Mouse (Mus musculus) T-helper 2 cell (primary cell): Measurements from ENCODE around the gene Pde1a.

Experiments
- in situ Hi-C: fragments of 300-600 bp; cut with MboI, MseI; formaldehyde crosslinking; loops from one replicate; pipeline ENCODE4 v1.15.1; 2025; ENCODE audit warnings: high pct_unique_total_duplicates

The Pde1a gene

DNA sequence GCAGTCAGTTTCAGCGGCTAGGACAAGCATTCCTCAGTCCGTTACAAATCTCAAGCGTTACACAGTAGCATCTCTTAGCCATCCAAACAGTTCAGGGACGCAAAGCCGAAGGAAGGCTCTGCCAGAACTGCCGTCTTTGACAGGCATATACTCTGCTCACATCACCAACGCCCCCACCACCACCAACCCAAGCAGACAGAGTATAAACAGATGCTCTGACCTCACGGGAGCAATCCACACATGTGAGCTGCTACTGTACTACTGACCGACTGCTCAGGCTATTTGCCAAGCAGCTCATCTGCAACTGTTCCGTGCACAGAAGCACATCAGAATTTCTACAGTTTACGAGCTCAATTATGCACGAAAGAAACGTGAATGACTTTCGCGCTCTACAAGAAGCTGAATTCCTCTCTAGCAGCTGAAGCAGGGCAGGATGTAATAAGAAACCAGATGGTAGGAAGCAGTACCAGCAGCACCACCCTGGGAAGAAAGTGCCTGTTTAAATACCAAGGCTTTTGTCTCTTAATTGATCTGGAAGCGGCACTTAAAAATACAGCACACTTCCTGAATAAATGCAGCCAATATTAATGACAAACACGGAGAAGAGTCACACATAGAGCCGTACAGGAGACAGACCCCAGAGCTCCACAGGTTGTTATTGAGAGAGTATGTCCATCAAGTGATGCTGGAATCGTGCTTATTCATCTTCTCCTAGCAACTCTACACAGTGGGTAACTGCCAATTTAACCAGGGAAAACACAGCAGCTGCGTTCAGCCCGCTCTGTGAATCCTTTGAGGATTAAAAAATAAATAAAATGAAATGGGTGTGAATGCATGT, at the start of gene Pde1a:
Pde1a (minus strand) TSS at position 598 of the 838 bp plus-strand sequence.
- in situ Hi-C loops: no loop called here

DNA sequence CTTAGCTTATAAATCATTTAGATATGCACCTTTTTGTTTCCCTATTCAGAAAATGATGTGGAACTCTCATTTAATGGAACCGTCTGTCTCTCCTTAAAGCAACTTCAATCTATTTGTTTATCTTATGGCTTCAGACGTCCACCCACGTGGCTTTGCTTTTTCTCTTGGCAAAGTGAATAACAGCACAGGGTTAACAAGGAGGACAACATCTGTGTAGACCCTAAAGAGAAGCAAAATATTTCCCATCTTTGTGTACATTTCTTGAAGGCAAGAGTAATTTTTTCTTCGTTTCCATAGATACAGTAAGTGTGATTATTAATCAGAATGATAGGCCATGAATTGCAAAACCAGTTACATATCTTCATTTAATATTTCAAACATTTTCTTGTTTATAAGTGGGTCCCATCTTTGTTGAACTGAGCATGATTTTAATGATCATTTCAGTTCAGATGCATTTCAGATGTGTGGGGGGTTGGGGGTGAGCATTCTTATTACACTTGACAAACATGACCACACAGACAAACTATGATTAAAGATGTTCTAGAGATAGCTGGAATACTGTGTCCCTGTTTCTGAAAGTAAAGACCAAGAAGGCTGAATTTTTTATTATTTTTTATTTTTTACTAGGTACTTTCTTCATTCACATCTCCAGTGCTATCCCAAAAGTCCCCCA, 49.5 kb upstream of the Pde1a start:
- in situ Hi-C loops: loop anchor here (10.0 kb wide), 1 partner anchor 1226 kb away; no protein-coding TSS in a partner anchor

DNA sequence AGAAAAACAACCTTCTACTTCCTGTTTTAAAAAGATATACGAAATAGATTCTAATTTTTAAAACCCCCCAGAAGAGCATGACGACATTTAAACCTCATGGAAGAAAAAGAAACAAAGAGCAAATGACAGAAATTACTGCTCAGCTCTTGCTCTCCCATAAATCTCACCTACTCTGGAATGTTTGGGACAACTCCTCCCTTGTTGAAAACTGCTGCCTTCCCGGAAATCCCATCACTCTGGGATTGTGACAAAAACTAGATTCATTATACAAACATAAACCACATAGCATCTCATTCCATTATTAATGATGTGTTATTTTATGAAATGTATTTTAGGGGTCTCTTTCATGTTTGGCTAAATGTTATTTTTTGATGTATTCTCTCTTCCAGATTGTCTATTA, 48.9 kb upstream of the Pde1a start:
- in situ Hi-C loops: loop anchor here (10.0 kb wide), 1 partner anchor 1227 kb away; no protein-coding TSS in a partner anchor

DNA sequence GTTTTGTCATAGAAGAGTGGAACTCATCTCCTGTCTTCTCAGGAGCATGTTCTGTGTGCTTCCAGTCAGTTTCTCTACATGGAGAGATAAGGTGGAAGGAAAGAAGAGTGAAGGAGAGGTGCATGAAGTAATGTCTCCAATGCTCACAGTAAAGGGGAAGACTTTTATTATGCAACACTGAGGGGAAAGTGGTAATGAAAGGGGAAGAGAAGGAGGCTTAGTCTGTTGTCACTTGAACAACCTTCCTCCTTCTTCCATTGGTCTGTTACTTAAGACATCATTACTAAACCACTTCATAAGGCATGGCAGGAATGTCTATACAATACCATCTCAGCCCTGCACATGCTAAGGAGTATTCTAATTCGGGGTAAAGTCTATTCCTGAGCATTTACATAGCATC, 38.8 kb upstream of the Pde1a start:
- in situ Hi-C loops: no loop called here

DNA sequence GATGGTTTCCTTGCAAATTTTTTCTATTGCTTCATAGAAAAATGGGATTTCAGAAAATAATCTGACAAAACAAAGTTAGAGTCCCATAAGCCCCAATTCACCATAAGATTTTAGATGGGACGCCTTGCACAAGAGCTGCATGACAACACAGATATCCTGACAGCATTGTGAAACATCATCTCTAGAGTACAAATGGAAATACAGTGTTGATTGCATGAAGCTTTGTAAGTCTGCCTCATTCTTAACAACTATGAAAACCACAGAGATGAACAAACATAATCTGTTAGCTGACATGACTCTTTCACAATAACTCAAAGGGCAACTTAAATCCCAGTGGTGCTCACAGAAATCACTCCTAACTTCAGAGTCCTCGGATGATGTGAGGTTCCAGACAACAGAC, 29.5 kb upstream of the Pde1a start:
- in situ Hi-C loops: no loop called here

DNA sequence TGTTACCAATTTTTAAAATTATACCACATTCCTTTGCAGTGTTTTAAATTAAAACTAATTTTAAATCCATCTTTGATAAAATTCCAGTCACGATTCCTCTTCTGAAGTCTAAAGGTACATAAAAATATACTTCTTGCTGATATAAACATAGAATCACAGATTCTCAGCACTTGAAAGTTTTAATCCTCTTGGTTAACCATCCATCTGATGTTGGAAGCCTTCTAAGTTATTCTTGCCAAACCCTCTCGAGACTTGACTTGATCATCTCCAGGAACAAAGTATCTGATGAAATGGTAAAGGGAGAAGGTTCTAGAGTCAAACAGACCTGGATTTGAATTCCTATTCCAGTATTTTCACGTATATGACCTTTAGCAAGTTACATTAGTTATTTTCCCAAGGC, 28.9 kb upstream of the Pde1a start:
- in situ Hi-C loops: no loop called here

DNA sequence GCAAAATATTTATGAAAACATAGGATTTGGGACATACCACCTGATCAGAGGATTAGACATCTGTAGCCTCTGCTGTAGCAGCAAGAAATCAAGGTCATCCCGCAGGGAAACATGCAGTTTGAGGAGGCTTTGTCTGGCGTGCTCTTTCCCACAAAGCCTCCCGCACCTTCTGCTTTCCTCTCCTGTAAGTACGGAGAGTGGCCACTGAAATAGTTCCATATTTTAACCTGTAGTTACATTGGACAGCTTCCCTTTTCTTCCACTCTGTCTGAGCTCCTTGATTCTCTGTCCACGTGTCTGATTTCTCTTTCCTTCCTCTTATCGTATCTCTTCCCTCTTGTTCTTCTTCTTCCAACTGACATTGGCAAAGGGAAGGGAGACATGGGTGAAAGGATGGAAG, 20.8 kb upstream of the Pde1a start:
- in situ Hi-C loops: no loop called here

DNA sequence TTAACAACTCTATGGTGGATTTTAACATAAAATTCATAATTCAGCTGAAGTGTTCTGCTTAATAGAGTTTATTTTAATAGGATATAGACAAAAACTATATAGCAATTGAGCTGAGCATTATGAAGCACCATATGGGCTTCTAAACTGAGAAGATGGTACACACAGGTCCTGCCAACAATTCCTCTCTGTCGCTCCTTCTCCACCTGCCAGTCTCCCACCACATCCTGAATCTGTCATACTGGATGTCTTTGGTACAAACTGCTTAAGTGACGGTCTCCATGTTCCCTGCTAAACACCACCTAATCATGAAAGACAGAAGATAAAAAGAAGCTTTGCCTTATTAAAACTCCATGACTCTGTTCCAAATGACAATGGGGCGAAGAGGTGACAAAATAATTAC, 20.1 kb upstream of the Pde1a start:
- in situ Hi-C loops: no loop called here

DNA sequence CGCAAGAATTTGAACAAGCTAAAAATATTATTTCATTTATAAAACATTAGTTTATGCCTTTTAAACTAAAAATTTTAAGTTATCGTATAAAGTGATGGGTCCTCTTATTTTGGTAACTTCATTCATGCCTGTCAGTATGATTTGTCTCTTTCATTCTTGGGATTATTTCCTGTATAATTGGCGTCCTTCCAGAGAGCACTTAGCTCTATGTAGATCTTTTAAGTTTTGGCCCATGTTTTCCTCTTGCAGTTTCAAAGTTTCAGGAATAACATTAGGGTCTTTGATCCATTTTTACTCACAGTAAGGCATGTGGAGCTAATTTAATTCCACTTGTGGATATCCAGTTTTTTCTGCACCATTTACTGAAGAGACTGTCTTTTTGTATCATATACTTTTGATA, 5.8 kb upstream of the Pde1a start:
- in situ Hi-C loops: no loop called here

DNA sequence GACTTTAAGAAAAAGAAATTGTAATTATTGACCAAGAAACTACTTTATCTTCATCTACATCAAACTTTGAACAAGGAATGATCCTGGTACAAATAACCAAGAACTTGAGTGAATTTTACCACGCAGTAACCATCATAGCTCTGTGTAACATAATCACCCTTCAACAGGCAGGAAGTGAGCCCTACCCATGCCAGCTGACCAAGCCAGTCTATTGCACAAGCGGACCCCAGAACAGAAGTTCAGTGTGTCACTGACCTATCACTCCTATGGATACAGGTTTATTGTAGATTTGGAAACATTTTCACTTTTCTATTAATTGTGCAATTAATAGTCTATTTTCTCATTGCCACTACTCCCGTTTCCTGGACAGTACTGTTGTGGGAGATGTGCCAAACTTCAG, 3.4 kb upstream of the Pde1a start:
- in situ Hi-C loops: no loop called here

DNA sequence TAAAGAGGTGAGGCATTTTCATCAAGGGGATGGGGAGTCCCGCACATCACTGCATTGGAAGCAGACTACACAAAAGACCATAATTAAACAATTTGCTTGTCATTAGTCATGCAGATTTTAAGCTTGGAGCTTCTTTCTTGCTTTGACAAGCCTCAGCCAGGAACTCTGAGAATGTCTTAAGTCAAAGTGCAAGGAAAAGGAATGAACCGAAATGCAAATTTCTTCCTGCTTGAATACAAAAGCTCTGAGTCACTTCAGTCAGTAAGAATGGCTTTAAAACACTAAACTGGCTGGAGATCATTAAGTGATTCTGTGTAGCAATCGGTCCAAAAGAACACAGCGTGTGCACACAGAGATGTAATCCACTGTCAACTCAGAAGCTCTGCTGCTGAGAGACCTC, 2.6 kb downstream of the Pde1a start:
- in situ Hi-C loops: no loop called here

DNA sequence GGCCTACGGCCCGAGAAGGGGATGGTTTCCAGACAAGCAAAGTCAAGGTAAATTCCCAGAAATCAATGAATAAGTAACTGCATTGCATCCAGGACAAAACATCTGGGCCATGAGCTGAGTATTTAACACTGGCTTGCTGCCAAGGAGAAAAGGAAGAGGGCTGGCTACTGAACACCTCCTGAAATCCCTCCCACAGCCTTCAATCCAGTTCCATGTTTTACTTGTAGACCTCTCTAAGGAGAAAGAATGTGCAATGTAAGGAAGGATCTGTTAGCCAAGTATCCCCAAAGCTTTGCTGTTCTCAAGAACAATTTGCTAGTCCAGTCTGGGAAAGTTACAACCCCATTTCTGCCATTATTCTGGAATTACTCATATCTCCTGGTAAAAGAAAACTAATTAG, 42.4 kb downstream of the Pde1a start:
- in situ Hi-C loops: no loop called here

DNA sequence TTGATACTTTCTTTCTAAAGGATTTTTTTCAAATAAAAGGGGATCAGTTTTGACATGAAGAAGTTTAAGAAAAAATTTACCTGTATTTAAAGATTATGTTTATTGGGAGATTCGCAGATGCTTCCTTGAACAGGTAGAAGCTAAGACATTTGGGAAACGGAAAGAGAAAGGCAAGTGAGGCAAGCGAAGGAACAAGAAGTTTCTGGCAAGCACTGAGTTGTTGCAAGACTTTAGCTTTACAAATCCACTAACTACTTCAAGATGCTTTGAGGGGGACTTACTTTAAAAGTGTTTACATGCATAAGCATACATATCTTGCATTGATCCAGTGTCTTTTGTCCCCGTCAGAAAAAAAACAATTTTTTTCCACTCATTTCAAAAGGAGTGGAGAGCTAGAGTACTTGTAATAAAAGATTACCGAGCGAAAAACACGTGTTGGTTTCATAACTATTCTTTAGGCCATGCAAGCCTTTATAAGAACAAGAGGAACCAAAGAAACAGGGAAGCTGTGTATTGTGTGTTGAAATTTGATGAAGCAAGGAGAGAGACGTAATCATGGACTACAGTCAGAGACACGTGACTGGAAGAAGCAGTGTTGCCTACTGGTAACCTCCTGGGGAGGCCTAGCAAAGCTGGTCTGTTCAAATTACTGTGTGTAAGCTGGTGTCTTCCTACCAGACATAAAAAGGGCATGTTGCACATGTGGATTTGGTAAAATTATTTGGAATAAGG, 49.0 kb downstream of the Pde1a start:
- in situ Hi-C loops: no loop called here

DNA sequence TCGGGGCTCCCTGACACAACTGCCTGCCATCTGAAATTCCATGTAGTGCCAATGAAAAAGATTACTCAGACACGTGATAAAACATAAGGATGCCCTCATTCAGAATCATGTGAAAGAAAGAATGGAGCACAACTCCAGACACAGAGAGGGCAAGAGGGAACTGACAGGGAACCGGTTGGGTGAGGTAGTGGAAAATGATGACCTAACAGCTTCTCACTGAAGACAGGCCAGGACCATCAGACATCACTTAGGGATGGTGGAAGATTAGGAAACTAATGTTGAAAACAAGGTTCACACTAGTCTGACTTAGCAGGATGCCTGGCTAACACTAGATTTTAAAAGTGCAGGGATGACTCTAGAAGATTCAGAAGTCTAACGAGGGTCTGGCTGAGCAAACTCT, 49.6 kb downstream of the Pde1a start:
- in situ Hi-C loops: no loop called here

DNA sequence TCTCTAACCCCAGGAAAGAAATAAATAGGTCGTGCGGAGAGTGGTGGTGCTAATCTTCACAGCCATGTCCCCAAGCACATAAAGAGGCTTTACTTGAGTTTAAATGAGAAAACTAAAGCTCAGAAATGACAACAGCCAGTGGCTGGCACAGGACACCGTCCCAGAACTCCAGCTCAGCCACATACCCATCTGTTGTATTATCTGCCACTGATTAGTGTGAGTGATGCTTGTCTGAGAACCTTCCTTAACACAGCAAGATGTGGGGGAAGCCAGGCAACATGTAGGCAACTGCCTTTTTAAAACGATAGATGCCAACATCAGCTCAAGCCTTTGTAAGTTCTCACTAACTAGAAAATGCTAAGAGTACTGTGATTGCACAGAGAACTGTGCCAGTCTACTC, 52.9 kb downstream of the Pde1a start:
- in situ Hi-C loops: no loop called here

DNA sequence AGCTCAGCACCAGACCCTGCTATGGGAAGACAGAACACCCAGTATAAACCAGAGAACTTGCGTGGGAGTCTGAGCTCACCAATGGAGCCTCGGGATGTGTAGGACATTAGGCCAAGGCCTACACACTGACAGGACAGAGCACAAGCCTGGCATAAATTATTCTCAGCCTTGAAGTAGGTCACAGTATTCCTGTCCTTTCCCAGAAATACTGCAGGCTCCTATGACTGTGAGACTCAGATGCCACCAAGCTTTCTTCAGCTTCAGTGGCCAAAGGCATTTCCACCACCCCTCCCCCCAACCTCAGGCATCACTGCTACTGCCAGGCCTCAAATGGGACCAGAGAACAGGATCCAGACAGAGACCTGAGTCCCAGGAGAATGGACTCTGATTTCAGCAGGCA, 54.7 kb downstream of the Pde1a start:
- in situ Hi-C loops: no loop called here

DNA sequence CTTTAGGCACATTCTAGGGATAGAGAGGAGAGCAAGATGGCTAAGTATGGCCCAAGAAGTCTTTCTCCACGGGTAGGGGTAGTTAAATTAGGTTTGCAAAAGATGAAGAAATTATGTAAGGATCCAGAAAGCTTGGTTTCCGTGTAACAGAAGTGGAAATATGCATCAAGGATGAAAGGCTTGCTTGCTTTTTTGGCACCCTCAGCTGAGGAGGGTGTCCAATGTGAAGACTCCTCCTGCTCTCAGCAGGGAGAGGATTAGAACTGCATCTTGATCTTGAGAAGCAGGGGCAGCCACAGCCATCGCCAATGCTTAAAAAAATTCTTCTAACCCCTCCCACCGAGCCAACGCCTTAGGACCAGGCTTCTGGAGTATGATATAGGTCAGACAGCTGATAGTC, 55.2 kb downstream of the Pde1a start:
- in situ Hi-C loops: no loop called here

DNA sequence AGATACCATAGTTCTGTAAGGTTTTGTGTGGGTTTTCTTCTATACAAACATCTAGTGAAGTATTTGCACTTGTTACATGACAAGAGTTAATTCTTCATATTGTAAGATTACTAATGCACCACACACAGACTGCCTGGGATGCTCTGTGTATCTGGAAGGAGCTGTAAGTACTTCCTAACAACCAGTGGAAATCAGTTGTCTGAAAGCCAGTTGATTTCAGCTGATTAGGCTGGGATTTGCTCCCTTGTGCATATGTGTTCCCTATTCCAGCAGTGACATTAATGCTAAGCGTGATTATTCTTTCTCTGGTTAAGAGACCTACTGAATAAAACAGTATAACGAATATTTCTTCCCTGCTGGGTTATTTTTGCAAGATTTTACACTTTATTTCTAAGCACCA, 55.8 kb downstream of the Pde1a start:
- in situ Hi-C loops: no loop called here

DNA sequence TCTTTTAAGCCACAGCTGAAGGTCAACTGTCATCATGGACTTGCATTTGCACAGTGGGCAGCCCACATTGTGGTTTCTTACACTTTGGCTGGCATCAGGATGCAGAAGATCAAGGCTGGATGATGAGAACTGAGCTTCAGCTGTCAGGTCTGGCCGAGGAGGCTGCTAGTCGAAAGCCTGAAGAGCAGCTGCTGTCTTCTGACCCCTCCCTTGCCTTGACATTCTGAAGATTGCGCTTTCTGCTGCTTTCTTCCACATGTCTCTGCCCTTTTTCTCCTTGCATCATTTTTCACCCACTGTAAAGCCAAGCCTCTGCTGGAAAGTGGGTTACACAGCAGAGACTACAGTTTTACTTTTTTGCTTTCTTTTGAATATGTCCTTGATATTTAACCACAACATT, 59.5 kb downstream of the Pde1a start:
- in situ Hi-C loops: no loop called here

DNA sequence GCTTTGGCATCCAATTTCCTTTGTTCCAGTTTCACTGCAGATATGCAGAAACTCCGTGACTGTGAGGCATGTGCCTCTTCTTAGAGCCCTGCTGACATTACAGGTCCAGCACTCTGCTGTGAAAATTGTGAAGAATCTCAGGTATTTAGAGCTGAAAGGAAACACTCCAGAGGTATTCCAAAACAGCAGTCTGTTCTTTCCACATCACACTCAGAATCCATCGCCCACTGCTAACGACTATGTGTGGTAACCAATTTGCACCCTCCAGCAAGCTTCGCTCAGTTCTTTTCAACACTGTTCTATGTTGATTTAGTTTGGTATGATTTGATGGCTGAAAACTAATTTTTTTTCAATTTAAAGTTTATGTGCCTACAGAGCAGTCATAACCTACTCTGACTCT, 62.8 kb downstream of the Pde1a start:
- in situ Hi-C loops: no loop called here

DNA sequence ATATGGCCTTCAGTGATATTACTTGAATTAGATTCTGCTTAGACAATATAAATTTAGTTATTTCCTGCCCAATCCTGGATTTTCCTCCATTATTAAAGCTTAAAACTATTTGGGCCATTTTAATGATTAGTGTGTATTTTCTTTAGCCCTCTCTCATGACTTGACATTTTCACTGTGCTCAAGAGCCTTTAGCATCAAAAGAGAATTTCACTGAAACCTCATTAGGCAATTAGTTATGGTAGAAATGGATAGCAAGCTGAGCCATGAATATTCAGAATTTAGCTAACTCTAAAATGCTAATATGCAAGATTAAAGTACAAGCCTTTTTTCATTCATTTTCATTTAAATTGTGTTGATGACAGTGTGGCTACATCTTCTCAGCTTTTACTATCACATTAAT, 73.2 kb downstream of the Pde1a start:
- in situ Hi-C loops: no loop called here

DNA sequence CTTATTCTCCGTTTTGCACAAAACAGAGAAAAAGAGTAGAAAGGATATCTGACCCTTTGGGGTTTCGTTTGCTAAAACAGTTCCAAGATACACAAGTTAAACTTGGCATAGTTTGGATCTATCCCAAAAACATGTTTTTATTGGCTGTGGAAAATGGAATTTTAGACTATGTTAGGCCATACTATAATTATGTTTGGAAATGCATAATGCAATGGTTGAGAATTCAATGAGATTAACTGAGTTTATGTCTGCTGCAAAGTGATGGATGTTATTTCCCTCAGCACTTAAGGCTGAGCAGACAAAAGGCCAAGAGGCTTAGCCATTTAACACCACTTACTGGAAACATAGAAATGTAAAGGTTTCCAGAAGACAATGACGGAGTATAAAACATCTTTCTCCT, 75.2 kb downstream of the Pde1a start:
- in situ Hi-C loops: no loop called here
